Mouse (Mus musculus): ENCODE measurements at regions not wholly inside any gene's neighbourhood (a gene's known extent, or its start where the extent isn't known, plus 50 kb on each side); places are given as distances from the start of the nearest gene placed in this dataset.

DNA sequence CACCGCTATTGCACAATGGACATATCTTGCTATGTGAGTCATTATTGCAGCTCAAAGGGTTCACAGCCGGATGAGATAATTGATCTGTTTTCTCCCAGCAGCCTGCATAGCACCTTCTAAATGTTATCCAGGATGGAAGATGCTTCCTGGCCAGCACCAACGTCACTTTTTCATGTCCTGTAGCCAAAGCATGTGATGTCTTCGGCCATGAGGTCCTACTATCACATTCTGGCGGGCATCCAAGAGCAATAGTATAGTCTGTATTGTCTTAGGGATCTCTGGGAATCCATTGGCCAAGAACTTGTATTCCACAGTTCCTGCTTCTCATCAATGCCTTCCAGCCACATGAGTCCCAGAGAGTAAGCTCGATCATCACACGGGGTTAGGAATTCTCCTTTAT, 70.6 kb downstream of the Npy start:
- peak; percentile 4 for DNase-seq (ENCODE audit: low read depth, low spot score)

DNA sequence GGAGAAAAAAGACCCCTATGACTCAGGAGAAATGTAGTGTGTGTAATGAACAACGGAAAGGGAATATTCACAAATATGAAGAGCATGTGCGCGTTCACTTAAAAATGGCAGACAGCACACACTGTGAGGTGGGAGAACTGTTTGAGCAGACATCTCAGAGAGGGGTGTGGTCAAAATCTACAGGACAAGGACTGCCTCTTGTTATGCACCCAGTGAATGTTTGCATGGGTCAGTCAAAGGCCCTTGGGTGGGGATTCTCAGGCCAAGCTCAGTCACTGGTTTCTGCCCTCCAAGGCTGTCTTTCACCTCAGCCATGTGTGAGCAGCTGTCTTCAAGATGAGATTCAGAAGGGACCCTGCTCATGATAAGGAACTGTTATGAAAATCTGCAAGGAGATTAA, 76.6 kb downstream of the Npy start:
- no peak for DNase-seq (ENCODE audit: low read depth, low spot score)

DNA sequence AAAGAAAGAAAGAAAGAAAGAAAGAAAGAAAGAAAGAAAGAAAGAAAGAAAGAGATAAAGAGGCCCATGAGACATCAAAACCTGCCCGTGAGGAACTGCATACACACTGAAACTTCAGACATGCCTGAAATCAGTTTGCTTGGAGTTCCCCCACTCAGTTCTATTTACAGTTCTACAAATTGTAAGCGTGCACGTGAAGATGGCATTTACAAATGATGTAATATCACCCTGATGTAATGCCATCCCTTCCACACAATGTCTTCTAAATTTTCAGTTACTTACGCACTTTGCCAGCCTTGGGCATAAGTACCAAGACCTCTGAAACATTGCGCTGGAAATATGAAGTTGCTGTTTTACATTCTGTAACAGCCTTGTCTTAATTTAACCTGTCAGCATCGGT, 79.0 kb downstream of the Npy start:
- DNase-seq (ENCODE audit: low read depth, low spot score), result no peak

DNA sequence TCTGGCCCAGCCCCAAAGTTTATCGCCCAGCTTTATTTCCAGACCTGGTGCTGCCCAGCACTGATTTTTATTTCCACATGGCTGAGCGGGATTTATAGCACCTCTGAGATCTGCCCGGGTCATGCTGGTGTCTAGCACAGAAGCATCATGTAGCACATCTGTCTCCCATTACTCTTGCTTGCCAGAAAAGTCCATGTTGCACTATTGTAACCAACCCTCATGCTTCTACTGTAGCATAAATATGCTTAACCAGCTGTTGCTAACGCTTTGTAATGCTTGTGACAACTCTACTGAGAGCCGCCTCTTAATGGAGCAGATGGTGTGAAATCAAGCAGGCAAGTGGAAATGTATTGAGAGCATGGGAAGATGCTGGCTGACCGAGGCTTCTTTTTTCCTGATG, 81.5 kb downstream of the Npy start:
- DNase-seq (ENCODE audit: low read depth, low spot score), result no peak

DNA sequence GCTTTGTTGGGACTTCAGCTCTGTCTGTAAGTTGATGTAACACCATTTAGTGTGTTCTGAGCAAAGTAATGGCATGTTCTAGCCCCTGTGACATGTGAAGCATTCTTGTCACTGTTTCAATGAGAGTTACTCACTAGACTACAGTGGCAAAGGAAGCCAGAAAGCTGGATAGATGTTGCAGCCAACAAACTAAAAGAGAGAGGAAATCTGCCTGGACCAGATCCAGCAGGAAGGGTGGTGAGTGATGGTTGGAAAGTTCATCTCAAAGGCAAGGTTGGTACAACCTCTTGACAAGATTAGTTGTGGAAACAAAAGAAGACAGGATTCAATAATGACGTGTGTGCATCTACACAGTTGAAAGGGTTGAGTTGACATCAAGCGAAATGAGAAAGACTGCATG, 83.9 kb downstream of the Npy start:
- DNase-seq (ENCODE audit: low read depth, low spot score), result no peak

DNA sequence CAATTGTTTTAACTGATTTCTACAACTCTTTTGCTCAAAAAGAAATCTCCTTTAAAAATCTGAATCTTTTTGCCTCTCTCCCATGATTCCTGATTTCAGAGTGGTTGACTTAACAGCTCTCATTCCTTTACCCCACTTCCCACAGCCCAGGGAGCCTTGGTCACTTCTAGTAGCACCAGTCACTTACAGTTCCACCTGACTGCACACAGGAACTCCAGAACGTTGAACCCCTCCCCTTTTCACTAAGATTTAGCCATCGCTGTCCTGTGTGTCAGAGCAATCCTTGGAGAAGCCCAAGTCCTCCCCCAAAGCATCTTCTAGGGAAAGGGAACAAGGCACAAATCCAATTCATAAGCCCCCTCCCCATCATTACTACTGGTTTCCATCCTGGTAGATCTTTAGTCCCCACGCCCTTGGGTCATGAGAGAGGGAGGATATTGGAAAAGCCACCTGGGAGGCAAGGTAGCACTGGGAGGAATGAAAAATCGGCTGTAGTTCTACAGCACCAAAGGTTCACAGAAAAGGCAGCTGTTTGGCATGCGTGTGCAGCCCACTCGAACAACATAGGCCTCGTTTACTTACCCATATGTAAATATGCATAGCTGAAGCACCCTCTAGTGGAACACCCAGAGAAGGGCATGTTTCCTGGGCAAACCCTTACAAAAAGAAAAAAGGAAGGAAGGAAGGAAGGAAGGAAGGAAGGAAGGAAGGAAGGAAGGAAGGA, 96.7 kb downstream of the Npy start:
- peak; percentile 58 for DNase-seq (ENCODE audit: low read depth, low spot score)

DNA sequence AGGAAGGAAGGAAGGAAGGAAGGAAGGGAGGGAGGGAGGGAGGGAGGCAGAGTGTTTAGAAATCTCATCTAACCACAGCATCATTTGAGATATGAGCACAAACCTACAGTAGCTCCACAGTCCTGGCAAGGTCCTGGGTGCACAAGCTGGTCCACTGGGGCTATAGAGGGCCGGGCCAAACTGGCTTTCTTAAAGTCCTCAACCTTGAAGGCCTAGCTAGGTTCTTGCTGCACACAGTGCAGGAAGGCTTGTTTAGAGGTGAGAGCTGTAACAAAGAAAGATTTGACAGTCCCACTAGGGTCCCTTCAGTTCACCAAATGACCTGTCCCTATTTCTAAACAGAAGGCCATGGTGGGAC, 97.3 kb downstream of the Npy start:
- DNase-seq (ENCODE audit: low read depth, low spot score), result no peak

DNA sequence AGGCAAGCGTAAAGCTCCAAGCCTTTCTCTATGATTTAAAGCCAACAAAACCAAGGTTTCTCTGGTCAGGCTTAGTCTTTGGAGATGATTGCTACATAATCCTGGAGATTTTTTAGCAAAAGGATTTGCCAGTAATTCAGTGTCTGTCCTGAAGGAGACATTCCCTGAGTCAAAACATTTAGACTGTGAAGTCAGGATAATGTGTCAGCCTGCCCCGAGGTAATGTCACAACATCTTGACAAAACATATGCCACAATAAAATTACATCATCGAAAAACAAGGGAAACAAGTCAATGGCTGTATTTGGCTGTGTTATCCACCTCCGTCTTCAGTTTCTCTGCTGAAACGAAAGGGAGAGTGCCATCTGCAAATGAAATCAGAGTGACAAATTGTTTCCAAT, 101.8 kb downstream of the Npy start:
- no peak for DNase-seq (ENCODE audit: low read depth, low spot score)

DNA sequence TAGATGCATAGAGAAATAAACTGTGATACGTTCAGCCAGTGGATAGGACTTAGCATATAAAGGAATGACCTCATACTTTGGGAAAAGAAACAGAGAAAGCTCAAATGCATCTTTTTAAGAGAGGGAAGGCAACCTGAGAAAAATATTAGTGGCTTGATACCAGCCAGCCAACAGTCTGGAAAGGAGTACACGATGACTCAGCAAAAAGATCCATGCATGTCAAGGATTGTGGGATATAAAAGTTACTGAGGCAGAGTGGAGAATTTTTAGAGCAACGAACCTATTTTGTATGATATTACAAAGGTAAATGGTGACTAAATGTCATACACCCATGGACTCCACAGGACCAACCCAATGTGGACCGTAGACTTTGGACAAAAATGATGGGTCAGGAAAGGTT, 105.6 kb downstream of the Npy start:
- no peak for DNase-seq (ENCODE audit: low read depth, low spot score)

DNA sequence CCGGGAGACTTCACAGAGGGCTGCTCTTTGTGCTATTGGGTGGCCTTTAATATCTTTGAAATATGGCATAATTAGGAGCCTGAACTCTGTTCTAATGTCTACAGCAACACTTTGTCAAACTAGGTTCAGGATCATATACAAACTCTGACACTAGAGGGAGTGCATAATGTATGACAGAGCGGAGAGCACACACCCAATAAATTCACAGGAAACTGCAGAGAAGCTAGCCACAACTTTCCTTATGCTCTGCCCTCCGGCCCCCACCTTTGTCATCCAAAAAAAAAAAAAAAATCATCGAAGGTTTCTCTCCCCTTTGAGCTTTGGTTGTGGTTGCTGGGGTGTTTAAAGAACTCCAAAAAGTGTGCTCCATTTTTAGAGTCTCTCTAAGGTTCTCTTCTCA, 107.6 kb downstream of the Npy start:
- DNase-seq (ENCODE audit: low read depth, low spot score), result peak; percentile 68

DNA sequence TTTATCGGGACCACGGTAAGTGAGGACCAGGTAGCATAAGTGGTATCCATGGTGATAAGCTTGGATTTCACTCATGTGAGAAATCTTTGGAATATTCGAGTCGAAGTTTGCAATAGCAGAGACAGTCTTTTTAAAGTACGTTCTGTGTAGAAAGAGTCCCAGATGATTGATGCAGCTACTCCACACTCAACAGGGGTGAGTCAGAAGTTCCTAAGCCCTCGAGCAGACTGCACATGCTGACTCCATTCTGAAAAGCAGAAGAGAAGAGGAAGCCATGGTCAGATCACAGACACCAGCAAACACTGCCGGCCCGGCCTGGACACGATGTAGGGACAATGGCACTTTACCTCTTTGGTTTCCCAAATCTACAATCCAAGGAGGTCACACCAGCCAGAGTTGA, 120.6 kb downstream of the Npy start:
- peak; percentile 24 for DNase-seq (ENCODE audit: low read depth, low spot score)

DNA sequence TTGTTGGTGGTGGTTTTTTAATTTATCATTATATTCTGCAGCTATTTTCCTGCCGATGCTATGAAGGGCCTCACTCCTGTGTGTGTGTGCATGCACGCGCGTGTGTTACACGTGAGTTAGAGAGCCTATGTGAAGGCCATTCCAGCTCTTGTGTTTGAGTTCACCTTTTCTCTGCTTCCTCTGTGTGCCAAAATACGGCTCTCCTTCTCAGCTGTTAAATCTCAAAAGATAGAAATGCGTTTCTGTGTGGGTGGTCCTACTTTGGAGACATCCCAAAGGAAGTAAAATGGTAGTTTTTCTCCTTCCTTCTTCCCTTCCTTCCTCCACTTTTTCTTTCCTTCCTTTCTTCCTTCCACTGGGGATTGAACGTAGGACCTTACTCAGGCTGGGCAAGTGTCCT, 136.4 kb downstream of the Npy start:
- no peak for DNase-seq (ENCODE audit: low read depth, low spot score)

DNA sequence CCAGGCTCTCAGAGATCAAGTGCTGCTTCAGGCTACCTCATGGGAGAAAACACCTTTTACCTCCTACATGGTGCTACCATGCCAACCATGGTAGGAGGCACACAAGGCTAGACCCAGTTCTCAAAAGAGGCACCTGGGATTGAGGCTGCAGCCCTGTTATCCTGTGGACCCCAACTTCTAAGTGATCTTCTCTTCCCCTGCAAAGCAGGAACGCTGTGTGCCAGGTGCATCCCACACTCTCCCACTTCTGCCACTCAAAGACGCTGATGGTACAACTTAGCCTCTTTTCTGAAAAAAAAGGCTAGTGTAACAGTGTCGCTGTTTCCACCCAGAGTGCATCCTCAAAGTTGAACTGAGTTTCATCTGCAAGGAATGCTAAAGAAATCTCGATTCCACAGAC, 138.7 kb downstream of the Npy start:
- DNase-seq (ENCODE audit: low read depth, low spot score), result no peak

DNA sequence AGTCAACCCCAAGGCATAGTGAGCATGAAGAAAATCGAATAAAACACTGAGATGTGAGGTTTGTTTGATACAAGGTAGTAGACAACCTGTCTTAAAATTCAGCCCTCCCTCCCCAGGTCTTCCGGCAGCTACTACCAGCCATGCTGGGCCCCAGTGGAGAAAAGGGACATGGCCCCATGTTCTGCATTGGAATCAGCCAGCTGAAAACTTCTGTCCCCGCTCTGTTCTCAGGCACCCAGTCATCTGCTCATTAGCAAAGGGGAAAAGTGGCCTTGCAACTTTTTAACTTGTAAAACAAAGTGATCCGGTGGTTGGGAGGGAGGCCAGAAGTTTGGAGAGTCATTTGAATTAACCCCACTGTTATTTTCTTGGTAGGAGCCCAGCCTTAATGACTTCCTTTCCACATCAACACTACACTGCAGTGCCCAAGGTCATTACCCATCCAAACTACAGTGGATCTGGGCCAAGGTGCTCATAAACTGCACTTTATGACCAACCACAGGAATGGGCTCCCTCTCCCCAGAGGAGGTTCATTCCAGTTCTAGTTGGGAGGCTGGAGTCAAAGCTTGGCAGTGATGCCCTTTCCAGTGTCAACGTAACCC, 143.5 kb downstream of the Npy start:
- DNase-seq (ENCODE audit: low read depth, low spot score), result peak; percentile 13

DNA sequence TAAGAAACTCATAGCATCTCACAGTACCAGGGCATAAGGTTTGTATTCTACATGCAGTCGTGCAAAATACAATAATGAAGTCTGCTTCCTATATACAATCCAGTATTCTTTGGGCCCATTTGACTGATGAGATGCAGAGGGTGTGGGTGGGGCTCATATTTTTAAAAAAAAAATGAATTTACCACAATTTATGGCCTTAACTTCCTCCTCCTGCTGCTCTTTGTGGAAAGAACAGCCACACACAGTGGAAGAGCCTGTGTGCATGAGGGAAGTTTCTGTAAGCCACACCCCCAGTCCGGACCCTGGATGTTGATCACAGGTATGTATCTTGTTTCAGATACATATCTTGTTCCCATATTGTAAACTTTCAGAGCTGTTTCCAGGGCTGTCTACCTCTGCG, 143.5 kb upstream of the Mpp6 start:
- no peak for DNase-seq (ENCODE audit: low read depth, low spot score)

DNA sequence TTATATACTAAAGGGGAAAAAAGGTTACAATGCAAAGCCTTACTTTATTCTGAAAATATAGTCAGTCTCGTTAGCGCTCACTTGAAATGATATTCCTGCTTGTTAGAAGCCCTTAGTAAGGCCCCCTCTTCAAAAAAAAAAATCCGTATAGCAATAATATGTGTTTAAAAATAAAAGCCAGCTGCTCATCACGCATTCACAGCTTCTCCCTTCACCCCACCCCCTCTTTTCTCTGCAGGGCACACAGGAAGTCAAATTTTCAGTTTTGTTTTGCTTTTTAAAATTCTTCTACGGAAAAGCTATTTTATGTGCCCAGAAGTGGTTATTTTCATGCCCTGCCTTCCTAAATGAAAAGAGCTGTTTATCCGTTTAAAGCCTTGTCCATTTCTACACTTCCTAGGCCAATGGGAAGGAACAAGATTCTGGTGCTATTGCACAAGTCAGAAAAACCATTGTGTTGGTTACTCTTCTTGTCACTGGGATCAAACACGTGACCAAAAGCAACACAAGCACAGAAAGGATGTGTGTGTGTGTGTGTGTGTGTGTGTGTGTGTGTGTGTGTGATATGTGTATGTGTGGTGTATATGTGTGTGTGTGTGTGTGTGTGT, 136.7 kb upstream of the Mpp6 start:
- no peak for DNase-seq (ENCODE audit: low read depth, low spot score)

DNA sequence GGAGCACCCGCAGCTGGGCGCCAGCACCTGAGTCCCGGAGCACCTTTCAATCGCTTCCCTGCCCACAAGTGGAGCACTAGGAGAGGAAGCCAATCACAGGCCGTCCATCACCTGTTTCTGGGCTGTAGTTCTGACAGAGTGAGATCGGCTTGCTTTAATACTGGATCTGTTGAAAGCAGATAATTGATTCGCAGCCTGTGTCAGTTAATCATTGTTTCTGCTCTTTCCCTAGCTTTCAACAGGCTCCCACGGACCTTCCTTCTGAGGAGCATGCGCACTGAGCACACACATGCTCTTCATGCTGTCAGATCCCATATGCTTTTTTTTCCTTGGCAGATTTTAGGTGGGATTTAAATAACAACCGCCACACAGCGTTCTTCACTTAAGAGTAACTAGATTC, 132.3 kb upstream of the Mpp6 start:
- DNase-seq (ENCODE audit: low read depth, low spot score), result no peak

DNA sequence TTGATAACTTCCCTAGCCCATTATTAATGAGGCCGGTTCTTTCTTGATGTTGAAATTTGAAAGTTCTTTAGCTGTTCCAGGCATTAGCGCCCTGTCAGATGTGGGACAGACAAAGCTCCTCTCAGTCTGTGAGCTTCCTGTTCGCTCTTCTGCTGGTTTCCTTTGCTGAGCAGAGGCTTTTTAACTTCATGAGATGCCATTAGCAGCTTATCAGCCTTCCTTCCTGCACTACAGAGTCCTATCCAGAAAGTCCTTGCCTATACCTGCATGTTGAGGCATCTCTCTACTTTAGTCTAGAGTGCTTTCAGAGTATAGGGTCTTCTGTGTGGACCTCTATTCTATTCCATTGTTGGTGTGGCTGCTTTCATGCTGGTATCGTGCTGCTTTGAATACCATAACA, 126.3 kb upstream of the Mpp6 start:
- DNase-seq (ENCODE audit: low read depth, low spot score), result no peak

DNA sequence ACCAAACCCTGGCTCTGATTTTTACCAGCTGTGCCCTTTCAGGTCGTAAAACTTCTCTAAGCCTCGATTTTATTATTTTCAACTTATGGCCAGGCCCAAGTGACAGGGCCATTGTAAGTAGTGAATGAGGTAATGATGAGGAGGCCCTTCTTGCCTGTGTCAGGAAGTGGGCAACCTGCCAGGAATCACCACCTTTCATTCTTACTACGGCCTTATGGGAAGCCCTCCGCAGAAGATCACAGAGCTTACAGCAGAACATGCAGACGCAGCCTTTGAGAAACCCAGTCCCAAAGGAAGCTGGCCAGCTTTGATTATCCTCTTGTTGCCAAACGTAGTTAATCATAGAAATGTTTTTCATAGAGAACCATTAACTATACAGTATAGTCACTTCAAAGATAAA, 124.9 kb upstream of the Mpp6 start:
- DNase-seq (ENCODE audit: low read depth, low spot score), result no peak

DNA sequence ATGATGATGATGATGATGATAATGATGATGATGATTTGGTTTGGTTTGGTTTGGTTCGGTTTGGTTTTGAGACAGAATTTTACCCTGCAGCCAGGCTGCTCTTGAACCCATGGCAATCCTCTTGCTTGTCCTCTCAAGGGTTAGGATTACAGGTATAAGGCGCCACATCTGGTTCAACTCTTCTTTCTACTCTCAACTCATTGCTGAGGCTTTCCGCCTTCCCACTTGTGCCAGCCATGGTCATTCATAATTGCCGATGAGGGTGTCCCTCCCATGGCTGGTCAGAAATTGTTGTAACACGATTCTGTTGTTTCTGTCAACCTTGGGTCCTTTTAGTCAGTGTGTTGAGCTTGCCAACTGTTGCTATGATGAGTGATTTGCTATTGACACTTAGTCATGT, 122.9 kb upstream of the Mpp6 start:
- no peak for DNase-seq (ENCODE audit: low read depth, low spot score)

DNA sequence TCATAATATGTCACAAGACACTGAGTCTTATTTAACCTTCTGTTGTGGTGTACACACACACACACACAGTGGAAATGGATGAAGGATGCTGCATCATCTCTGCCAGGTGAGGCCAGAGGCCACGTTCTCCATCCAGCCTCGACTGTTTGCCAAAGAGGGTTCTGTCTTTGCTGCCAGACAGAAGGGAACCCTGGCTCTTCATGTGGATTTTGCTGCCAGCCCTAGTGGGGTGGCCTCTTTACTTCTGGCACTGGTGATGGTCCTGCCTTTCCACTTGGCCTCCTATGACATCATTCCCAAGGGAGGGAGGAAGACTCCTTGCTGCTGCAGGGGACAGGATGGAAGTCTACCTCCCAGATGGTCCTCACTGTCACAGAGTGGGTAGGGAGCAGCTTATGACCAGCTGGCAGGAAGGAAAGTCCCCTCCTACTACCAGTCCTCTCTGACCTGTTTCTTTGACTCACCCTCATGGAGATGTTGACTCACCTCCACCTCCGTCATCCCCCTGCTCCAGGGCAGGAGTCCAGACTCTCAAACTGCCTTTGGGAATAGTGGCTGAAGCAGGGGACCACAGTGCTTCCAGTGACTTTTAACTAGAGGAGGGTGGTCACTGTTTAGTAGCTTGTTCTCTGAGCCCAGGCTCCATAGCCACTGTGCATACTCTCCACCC, 122.4 kb upstream of the Mpp6 start:
- peak; percentile 69 for DNase-seq (ENCODE audit: low read depth, low spot score)

DNA sequence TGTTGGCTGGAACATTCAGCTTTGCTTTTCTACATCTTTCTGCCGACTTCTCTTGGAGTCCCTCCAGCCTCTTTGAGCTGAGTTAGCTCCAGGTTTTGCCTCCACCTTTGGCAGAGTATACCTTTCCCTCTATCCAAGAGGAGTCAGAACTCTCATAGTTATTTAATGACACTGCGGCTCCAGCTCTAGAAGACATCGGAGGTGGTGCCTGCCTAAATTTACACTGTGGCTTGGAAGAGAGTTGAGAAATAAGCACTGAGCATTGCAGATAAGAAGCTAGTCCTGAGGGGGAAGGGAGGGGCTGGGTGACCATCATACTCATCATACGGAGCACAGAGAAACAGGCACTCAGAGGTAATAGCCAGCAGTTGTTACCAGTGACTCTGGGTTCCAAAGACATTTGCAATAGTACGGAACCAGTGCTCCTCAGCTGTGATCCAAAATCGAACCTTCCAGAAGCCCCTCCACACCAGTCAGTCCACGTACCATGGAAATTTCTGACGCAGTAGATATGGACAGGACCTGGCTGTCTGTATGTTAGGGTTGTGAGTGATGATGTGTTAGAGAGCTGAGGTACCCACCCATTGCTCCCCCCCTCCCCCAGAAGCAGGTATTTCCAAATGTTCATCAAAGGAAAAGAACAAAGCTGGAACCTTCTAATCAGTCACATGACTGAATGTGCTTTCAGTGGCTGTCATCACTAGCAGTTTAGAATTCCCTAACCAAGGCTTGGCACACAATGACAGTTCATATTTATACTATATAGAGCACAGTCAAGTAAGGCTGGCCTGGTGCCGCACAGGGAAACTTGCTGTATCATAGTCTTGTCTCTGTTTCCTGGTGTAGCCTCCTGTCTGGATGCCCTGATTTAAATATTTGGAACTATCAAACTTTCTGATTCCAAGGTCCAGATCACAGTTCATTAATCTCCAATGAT, 120.2 kb upstream of the Mpp6 start:
- DNase-seq (ENCODE audit: low read depth, low spot score), result no peak
